Mouse (Mus musculus): ENCODE results near the gene Cth. TPM values are rescaled to one million over a fixed set of nuclear protein-coding genes. Genes with fewer than 3 reads are reported as not detected.

Gene Cth
- total RNA-seq, 2 experiments from 2014 or later, result 12.4 to 15.0 TPM

Other genes with a start within 250 kb of the Cth start
- 10 to 100 TPM; 57.5 to 62.0 TPM for gene Ankrd13c, start 22.2 kb upstream of the Cth start, total RNA-seq (2021)
- gene Srsf11, start 111.6 kb upstream of the Cth start, total RNA-seq (2021), result 100 to 1,000 TPM; 217 to 245 TPM
- gene Lrrc40, start 111.6 kb upstream of the Cth start, total RNA-seq (2021), result 10 to 100 TPM; 42.9 to 44.3 TPM

All from adrenal gland, postnatal 4 days (tissue).